Mouse (Mus musculus): ENCODE measurements at regions not wholly inside any gene's neighbourhood (a gene's known extent, or its start where the extent isn't known, plus 50 kb on each side); places are given as distances from the start of the nearest gene placed in this dataset.

DNA sequence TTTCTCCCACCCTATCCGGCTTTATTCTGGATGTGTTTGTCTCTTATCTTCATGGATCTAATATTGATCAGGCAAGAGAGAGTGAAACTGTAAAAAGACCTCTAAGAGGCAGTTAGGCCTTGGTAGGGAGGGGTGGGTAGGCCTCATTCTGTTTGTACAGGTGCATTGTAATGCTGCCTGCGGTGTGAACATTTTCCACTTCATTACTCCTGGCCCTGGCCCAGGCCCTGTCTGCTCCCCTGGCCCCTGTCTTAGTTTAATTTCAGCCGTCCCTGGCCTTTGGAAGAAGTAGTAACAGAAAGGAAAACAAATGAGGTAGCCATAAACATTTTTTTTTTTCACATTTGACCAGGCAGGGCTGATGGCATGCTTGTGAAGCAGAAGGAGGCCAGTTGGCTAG, 81.8 kb upstream of the Jun start:
- no peak overlapping the region for H3K27ac ChIP-seq (ENCODE audit: low read length)
- no peak overlapping the region for H3K4me3 ChIP-seq (ENCODE audit: low read depth, low read length)
- peaks cover 13% of the 10 kb centered on the region for H3K4me1 ChIP-seq (ENCODE audit: control insufficient read depth, insufficient read depth, low read length)
- 32% methylated on average over 3 of the region's 3 CpGs for WGBS
- no peaks in the 10 kb centered on the region for H3K27me3 ChIP-seq (ENCODE audit: control insufficient read depth, insufficient read depth, low read depth, low read length)
- no peak overlapping the region for H3K9ac ChIP-seq (ENCODE audit: low read depth, low read length)
- no peaks in the 10 kb centered on the region for H3K9me3 ChIP-seq (replicated peaks; ENCODE audit: control insufficient read depth, low read length, poor library complexity, severe bottlenecking)
- no peaks in the 10 kb centered on the region for H3K36me3 ChIP-seq (ENCODE audit: control insufficient read depth, insufficient read depth, low read length)
- no peak overlapping the region for H3K4me2 ChIP-seq (ENCODE audit: low read length)
- ATAC-seq = no peak

DNA sequence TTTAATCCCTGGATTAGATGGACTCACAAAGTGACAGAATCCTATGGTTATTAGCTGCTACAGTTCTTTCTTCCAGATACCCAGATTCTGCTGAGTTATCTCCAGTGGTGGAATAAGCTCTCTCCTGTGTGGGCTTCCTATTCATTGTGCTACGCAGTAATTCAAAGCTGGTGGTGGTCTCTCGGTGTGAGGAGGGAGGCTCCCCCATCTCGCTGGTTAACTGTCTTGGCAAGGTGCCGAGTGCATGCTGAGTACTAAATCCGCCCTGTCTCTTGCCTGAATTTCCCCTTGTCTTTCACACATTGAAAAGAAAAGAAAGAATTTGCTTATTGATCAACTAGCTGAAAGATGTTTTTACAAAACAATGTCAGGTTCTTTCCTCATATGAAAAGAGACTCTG, 82.6 kb upstream of the Jun start:
- ATAC-seq = no peak; the same call in 1 of the 2 replicates
- Histone ChIP-seq H3K36me3 (ENCODE audit: control insufficient read depth, insufficient read depth, low read length) (no peaks in the 10 kb centered on the region), H3K9ac (ENCODE audit: low read depth, low read length) (no peak overlapping the region), H3K4me2 (ENCODE audit: low read length) (no peak overlapping the region), H3K4me1 (ENCODE audit: control insufficient read depth, insufficient read depth, low read length) (peaks cover 13% of the 10 kb centered on the region), H3K27ac (ENCODE audit: low read length) (no peak overlapping the region), H3K9me3 (replicated peaks; ENCODE audit: control insufficient read depth, low read length, poor library complexity, severe bottlenecking) (no peaks in the 10 kb centered on the region), H3K27me3 (ENCODE audit: control insufficient read depth, insufficient read depth, low read depth, low read length) (no peaks in the 10 kb centered on the region), H3K4me3 (ENCODE audit: low read depth, low read length) (no peak overlapping the region)
- WGBS = 13% methylated on average over 5 of the region's 5 CpGs

- peak; percentile 83 for ATAC-seq
- H3K9ac ChIP-seq (ENCODE audit: low read depth, low read length) = no peak overlapping the region
- H3K27me3 ChIP-seq (ENCODE audit: control insufficient read depth, insufficient read depth, low read depth, low read length) = no peaks in the 10 kb centered on the region
- 24% methylated on average over 12 of the region's 12 CpGs for WGBS
- no peak overlapping the region for H3K4me3 ChIP-seq (ENCODE audit: low read depth, low read length)
- H3K36me3 ChIP-seq (ENCODE audit: control insufficient read depth, insufficient read depth, low read length) = no peaks in the 10 kb centered on the region
- no peaks in the 10 kb centered on the region for H3K9me3 ChIP-seq (replicated peaks; ENCODE audit: control insufficient read depth, low read length, poor library complexity, severe bottlenecking)
- no peak overlapping the region for H3K27ac ChIP-seq (ENCODE audit: low read length)
- no peak overlapping the region for H3K4me2 ChIP-seq (ENCODE audit: low read length)
- H3K4me1 ChIP-seq (ENCODE audit: control insufficient read depth, insufficient read depth, low read length) = peaks cover 13% of the 10 kb centered on the region
These were observed 85.6 kb upstream of the Jun start for GRCm38 (mm10) chr4:95137413-95138143.

- no peak for ATAC-seq
- 75% methylated on average over 2 of the region's 2 CpGs for whole genome bisulfite sequencing
- no peak overlapping the region for H3K4me3 ChIP-seq (ENCODE audit: low read depth, low read length)
- peaks cover 13% of the 10 kb centered on the region for H3K4me1 ChIP-seq (ENCODE audit: control insufficient read depth, insufficient read depth, low read length)
- H3K4me2 ChIP-seq (ENCODE audit: low read length) = no peak overlapping the region
- no peak overlapping the region for H3K27ac ChIP-seq (ENCODE audit: low read length)
- H3K27me3 ChIP-seq (ENCODE audit: control insufficient read depth, insufficient read depth, low read depth, low read length) = no peaks in the 10 kb centered on the region
- no peak overlapping the region for H3K9ac ChIP-seq (ENCODE audit: low read depth, low read length)
- H3K36me3 ChIP-seq (ENCODE audit: control insufficient read depth, insufficient read depth, low read length) = no peaks in the 10 kb centered on the region
- H3K9me3 ChIP-seq (replicated peaks; ENCODE audit: control insufficient read depth, low read length, poor library complexity, severe bottlenecking) = no peaks in the 10 kb centered on the region
These were observed 86.7 kb upstream of the Jun start for GRCm38 (mm10) chr4:95138676-95139075.

DNA sequence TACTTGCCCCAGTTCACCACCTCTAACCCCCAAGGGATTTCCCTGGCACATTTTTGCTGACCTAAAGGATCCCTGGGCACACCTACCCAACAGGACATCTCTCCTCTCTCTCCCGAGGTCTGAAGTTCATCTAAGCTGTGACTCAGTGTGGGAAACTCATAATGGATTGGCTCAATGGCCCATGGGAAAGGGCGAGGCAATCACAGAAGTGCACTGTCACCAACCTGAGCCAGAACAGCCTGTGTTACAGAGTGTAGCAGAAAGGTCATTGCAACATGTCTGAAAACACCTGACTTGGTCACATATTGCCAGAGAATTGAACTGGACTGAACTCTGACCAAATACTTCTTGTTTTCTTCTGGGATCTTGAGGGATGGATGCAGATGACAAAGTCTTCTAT, 89.2 kb upstream of the Jun start:
- peaks cover 8% of the 10 kb centered on the region for H3K4me1 ChIP-seq (ENCODE audit: control insufficient read depth, insufficient read depth, low read length)
- no peak for ATAC-seq
- H3K9me3 ChIP-seq (replicated peaks; ENCODE audit: control insufficient read depth, low read length, poor library complexity, severe bottlenecking) = no peaks in the 10 kb centered on the region
- no peaks in the 10 kb centered on the region for H3K36me3 ChIP-seq (ENCODE audit: control insufficient read depth, insufficient read depth, low read length)
- no peak overlapping the region for H3K9ac ChIP-seq (ENCODE audit: low read depth, low read length)
- no peak overlapping the region for H3K4me2 ChIP-seq (ENCODE audit: low read length)
- H3K27me3 ChIP-seq (ENCODE audit: control insufficient read depth, insufficient read depth, low read depth, low read length) = no peaks in the 10 kb centered on the region
- no peak overlapping the region for H3K27ac ChIP-seq (ENCODE audit: low read length)
- 90% methylated on average over 2 of the region's 2 CpGs for WGBS
- H3K4me3 ChIP-seq (ENCODE audit: low read depth, low read length) = no peak overlapping the region

DNA sequence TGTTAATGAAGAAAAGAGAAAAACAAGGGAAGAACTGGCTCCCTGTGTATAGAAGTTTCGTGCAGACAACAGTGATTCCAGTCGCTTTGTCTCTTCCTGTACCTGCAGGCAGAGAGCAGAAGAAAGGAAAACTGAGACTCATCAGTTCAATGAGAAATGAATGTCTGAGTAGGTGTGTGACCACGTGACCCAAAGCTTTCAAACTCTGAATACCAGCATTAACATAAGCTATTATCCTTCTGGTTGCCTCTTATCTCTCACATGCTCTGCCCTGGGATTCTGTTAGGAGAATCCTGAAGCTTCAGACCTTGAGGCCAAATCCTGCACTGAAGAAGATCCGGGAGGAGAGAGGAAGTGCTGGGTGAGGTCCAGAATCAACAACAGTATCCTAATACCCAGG, 91.1 kb upstream of the Jun start:
- no peaks in the 10 kb centered on the region for H3K9me3 ChIP-seq (replicated peaks; ENCODE audit: control insufficient read depth, low read length, poor library complexity, severe bottlenecking)
- no peak overlapping the region for H3K27ac ChIP-seq (ENCODE audit: low read length)
- 80% methylated on average over 4 of the region's 4 CpGs for WGBS
- no peak overlapping the region for H3K4me2 ChIP-seq (ENCODE audit: low read length)
- ATAC-seq = no peak
- H3K36me3 ChIP-seq (ENCODE audit: control insufficient read depth, insufficient read depth, low read length) = no peaks in the 10 kb centered on the region
- H3K4me1 ChIP-seq (ENCODE audit: control insufficient read depth, insufficient read depth, low read length) = no peaks in the 10 kb centered on the region; the same call in 1 of the 2 replicates
- no peak overlapping the region for H3K4me3 ChIP-seq (ENCODE audit: low read depth, low read length)
- no peak overlapping the region for H3K9ac ChIP-seq (ENCODE audit: low read depth, low read length)
- no peaks in the 10 kb centered on the region for H3K27me3 ChIP-seq (ENCODE audit: control insufficient read depth, insufficient read depth, low read depth, low read length)

DNA sequence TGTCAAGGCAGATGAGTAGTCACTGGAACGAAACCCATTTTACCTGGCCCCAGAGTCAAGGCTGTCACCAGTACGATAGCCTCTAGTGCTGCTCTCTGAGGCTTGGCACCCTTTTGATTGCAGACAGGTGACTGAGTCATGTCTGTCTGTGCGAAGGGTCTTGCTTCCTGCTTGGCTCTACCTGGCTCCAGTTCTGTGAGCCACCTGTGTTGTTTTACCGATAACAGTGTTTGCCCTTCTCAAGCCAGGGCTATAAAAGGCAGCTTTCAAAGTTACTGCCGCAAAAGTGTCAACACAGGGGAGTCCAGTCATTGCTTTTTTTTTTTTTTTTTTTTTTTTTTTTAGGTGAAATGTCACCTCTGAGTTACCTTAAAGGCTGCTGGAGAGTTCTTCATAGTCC, 91.6 kb upstream of the Jun start:
- ATAC-seq = no peak
- H3K27me3 ChIP-seq (ENCODE audit: control insufficient read depth, insufficient read depth, low read depth, low read length) = no peaks in the 10 kb centered on the region
- H3K4me1 ChIP-seq (ENCODE audit: control insufficient read depth, insufficient read depth, low read length) = no peaks in the 10 kb centered on the region
- WGBS = 94% methylated on average over 5 of the region's 5 CpGs
- no peaks in the 10 kb centered on the region for H3K36me3 ChIP-seq (ENCODE audit: control insufficient read depth, insufficient read depth, low read length)
- H3K27ac ChIP-seq (ENCODE audit: low read length) = no peak overlapping the region
- H3K9ac ChIP-seq (ENCODE audit: low read depth, low read length) = no peak overlapping the region
- H3K4me3 ChIP-seq (ENCODE audit: low read depth, low read length) = no peak overlapping the region
- no peak overlapping the region for H3K4me2 ChIP-seq (ENCODE audit: low read length)
- no peaks in the 10 kb centered on the region for H3K9me3 ChIP-seq (replicated peaks; ENCODE audit: control insufficient read depth, low read length, poor library complexity, severe bottlenecking)

DNA sequence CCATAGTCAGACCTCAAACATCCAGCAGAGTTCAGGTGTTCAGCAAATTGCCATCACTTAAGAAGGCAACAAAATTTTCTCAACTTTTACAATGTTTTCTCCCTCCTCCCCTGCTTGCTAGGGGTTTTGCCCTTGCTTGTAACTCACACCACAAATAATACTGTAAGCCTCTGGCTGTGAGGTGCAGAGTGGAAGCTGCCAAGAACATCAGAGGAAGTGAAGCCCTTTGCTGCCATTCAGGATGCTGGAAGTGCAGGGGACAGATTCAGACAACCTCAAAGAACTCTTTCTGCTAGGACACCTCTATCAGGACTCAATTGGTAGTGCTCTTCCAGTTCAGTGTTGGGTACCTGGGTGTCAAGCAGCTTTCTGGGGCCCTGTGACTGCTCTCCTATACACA, 92.4 kb upstream of the Jun start:
- Histone ChIP-seq H3K9ac (ENCODE audit: low read depth, low read length) (no peak overlapping the region), H3K36me3 (ENCODE audit: control insufficient read depth, insufficient read depth, low read length) (no peaks in the 10 kb centered on the region), H3K27ac (ENCODE audit: low read length) (no peak overlapping the region), H3K4me2 (ENCODE audit: low read length) (no peak overlapping the region), H3K27me3 (ENCODE audit: control insufficient read depth, insufficient read depth, low read depth, low read length) (no peaks in the 10 kb centered on the region), H3K4me1 (ENCODE audit: control insufficient read depth, insufficient read depth, low read length) (no peaks in the 10 kb centered on the region), H3K4me3 (ENCODE audit: low read depth, low read length) (no peak overlapping the region), H3K9me3 (replicated peaks; ENCODE audit: control insufficient read depth, low read length, poor library complexity, severe bottlenecking) (no peaks in the 10 kb centered on the region)
- ATAC-seq = no peak

GRCm38 (mm10) chr4:95146268-95146667, 94.2 kb upstream of the Jun start:
- no peak for ATAC-seq
- WGBS = 87% methylated on average over 5 of the region's 5 CpGs

More at GRCm38 (mm10) chr4:95146268-95146667, 94.2 kb upstream of the Jun start:
- Histone ChIP-seq H3K4me1 (ENCODE audit: control insufficient read depth, insufficient read depth, low read length) (no peaks in the 10 kb centered on the region), H3K4me2 (ENCODE audit: low read length) (no peak overlapping the region), H3K9me3 (replicated peaks; ENCODE audit: control insufficient read depth, low read length, poor library complexity, severe bottlenecking) (no peaks in the 10 kb centered on the region), H3K27me3 (ENCODE audit: control insufficient read depth, insufficient read depth, low read depth, low read length) (no peaks in the 10 kb centered on the region), H3K9ac (ENCODE audit: low read depth, low read length) (no peak overlapping the region), H3K4me3 (ENCODE audit: low read depth, low read length) (no peak overlapping the region), H3K27ac (ENCODE audit: low read length) (no peak overlapping the region), H3K36me3 (ENCODE audit: control insufficient read depth, insufficient read depth, low read length) (no peaks in the 10 kb centered on the region)
